Mouse (Mus musculus) limb, embryonic 11.5 days (tissue): ENCODE measurements around the gene Casp9. TPM values are rescaled to one million over a fixed set of nuclear protein-coding genes. Genes with fewer than 3 reads are reported as not detected.
"Not testable (repeated sequence)": the region's sequence is repeated elsewhere in the genome, so short reads cannot be mapped to it uniquely, and the experiment has no call there.

Experiments used
- ATAC-seq: fragments of 200-750 bp; cut with Nextera tagmentation; 2 replicates; pipeline ENCODE4 v1.8.0; 2017; ENCODE audit warnings: low read depth; ENCODE audit not compliant: insufficient number of reproducible peaks, low FRiP score, low TSS enrichment
- DNase-seq: peaks from one replicate; pipeline ENCODE4 v3.0.0-alpha.2; 2015; ENCODE audit warnings: low spot score
- H3K27ac ChIP-seq: fragments of 300-500 bp; sonication (generic); replicated peaks from 2 replicates; pipeline ENCODE4 v1.5.1; 2014; ENCODE audit warnings: low read depth, mild to moderate bottlenecking, low read length
- H3K27me3 ChIP-seq: fragments of 300-500 bp; sonication (generic); 2 replicates; pipeline ENCODE4 v1.6.1; 2014; ENCODE audit warnings: mild to moderate bottlenecking, low read length, mixed read lengths; ENCODE audit not compliant: control insufficient read depth, insufficient read depth
- H3K36me3 ChIP-seq: fragments of 300-500 bp; sonication (generic); 2 replicates; pipeline ENCODE4 v1.6.1; 2014; ENCODE audit warnings: mild to moderate bottlenecking, low read length, moderate library complexity, mixed read lengths; ENCODE audit not compliant: control insufficient read depth, insufficient read depth
- H3K4me1 ChIP-seq: fragments of 300-500 bp; sonication (generic); 2 replicates; pipeline ENCODE4 v1.6.1; 2014; ENCODE audit warnings: low read length, mixed read lengths; ENCODE audit not compliant: control insufficient read depth, insufficient read depth
- H3K4me2 ChIP-seq: fragments of 300-500 bp; sonication (generic); 2 replicates; pipeline ENCODE4 v1.6.1; 2014; ENCODE audit warnings: low read depth, mild to moderate bottlenecking, moderate library complexity; ENCODE audit not compliant: severe bottlenecking
- H3K4me3 ChIP-seq: fragments of 300-500 bp; sonication (generic); 2 replicates; pipeline ENCODE4 v1.5.1; 2014; ENCODE audit warnings: low read depth, low read length
- H3K9ac ChIP-seq: fragments of 300-500 bp; sonication (generic); 2 replicates; pipeline ENCODE4 v1.6.1; 2014; ENCODE audit warnings: mild to moderate bottlenecking, low read length
- H3K9me3 ChIP-seq: fragments of 300-500 bp; sonication (generic); 2 replicates; pipeline ENCODE4 v1.6.1; 2016; ENCODE audit warnings: low read length; ENCODE audit not compliant: control insufficient read depth
- WGBS: fragments of 180-500 bp; shearing (Covaris S2); extraction: QIAGEN DNeasy Blood & Tissue Kit; methylation state at CpG from one replicate; pipeline ENCODE4 v1.1.7; 2014; 5-methylcytosine and 5-hydroxymethylcytosine counted together
- polyA plus RNA-seq: library from polyadenylated mRNA; unstranded; fragments of >200 nt; fragmentation: Nextera tagmentation; extraction: Ambion mirVana; gene quantifications from 2 replicates; pipeline ENCODE4 v1.2.1, GENCODE M21; 2014

Gene Casp9
- polyA plus RNA-seq, 1 experiment from 2014 or later = 19.0 TPM

GRCm38 (mm10) chr4:141769501-141770160 lies 23.8 kb upstream of the Casp9 start:
- 93% methylated on average over 8 of the region's 8 CpGs for WGBS
- ATAC-seq (no peak), DNase-seq (no peak)
- Histone ChIP-seq H3K4me1 (no peaks in the 10 kb centered on the region), H3K9ac (no peak overlapping the region), H3K4me2 (no peak overlapping the region), H3K27me3 (no peaks in the 10 kb centered on the region), H3K4me3 (no peak overlapping the region), H3K27ac (no peak overlapping the region), H3K36me3 (peaks cover 30% of the 10 kb centered on the region; the same call in 1 of the 2 replicates), H3K9me3 (no peaks in the 10 kb centered on the region)

- no peak overlapping the region for H3K4me2 ChIP-seq
- 94% methylated on average over 8 of the region's 8 CpGs for WGBS
- H3K9me3 ChIP-seq = no peaks in the 10 kb centered on the region
- ATAC-seq = no peak
- no peak for DNase-seq
- H3K4me3 ChIP-seq = no peak overlapping the region
- no peak overlapping the region for H3K27ac ChIP-seq
- no peaks in the 10 kb centered on the region for H3K4me1 ChIP-seq
- H3K27me3 ChIP-seq = no peaks in the 10 kb centered on the region
- no peak overlapping the region for H3K9ac ChIP-seq
- H3K36me3 ChIP-seq = peaks cover 35% of the 10 kb centered on the region; the same call in 1 of the 2 replicates
Measured at GRCm38 (mm10) chr4:141771823-141772222, 21.6 kb upstream of the Casp9 start.

DNA sequence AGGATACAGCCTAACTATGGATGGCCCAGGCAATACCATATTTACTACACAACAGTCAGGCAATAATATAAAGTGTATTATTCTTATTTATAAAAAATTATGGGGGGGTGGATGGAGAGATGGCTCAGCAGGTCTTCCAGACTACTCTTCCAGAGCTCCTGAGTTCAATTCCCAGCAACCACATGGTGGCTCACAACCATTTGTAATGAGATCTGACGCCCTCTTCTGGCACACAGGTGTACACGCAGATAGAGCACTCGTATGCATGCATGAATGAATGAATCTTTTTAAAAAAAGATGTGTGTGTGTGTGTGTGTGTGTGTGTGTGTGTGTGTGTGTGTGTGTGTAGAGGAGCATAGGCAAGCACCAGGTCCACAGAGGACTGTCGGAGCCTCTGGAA lies 20.4 kb upstream of the Casp9 start:
- not testable (repeated sequence) for H3K4me1 ChIP-seq, H3K27me3 ChIP-seq, H3K4me3 ChIP-seq, ATAC-seq, H3K4me2 ChIP-seq, H3K27ac ChIP-seq, H3K9me3 ChIP-seq, DNase-seq, H3K9ac ChIP-seq
- WGBS = 82% methylated on average over 4 of the region's 4 CpGs
- peaks cover 36% of the 10 kb centered on the region; the same call in 1 of the 2 replicates for H3K36me3 ChIP-seq

DNA sequence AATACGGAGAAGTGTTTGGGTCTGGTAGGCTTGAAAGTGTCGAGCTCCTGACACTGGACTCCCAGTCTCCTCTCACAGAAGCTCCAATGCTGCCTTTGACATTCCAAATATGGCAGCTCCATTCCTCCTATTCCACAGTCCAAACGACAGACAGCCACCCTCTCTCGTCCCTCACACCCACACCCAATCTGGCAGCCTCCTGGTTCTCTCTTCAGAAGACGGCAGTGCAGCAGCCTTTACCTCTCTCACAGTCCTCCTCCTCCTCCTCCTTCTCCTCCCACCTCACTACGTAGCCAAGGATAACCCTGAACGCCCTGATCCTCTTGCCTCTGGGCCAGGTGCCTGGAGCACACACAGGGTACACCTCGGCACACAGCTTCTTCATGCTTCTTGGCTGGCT lies 13.6 kb upstream of the Casp9 start:
- H3K9ac ChIP-seq = no peak overlapping the region
- no peak overlapping the region for H3K4me2 ChIP-seq
- peaks cover 22% of the 10 kb centered on the region for H3K36me3 ChIP-seq
- DNase-seq = no peak
- no peaks in the 10 kb centered on the region for H3K4me1 ChIP-seq
- no peaks in the 10 kb centered on the region for H3K9me3 ChIP-seq
- no peaks in the 10 kb centered on the region for H3K27me3 ChIP-seq
- ATAC-seq = no peak
- no peak overlapping the region for H3K27ac ChIP-seq
- 86% methylated on average over 8 of the region's 8 CpGs for WGBS
- no peak overlapping the region for H3K4me3 ChIP-seq

DNA sequence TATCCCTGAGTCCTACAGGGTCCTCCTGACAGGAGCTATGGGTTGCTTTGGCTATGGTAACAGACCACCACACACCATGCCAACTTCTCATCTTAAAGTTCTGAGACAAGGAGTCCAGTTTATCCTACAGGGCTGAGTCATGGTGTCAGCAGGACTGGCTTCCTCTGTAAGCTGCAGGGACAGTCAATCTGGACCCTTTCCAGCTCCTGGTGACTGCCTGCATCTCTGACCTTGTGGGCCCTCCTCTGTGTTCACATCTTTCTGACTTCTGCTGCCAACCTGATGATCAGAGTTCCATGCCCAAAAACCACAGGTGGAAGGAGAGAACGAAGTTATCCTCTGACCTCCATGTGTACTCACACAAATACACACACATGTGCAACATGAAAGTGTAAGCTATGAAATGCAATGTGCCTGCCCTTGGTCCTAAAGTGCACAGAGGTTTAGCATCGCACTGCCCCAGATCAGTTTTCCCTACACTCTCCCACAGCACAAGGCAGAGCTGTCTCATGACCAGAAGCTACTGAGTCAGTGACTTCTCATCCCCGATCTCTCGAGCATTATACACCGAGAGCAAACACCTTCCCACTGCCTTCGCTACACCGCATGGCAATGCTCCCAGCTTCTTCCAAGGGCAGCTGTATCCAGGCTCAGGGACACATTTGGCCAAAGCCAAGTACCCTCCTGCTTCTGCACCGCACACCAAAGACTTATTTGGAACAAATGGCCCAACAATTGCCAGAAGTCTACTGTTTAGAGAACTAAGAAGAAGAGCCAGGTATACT lies 12.0 kb upstream of the Casp9 start:
- no peak for ATAC-seq
- DNase-seq = no peak
- Histone ChIP-seq H3K4me1 (no peaks in the 10 kb centered on the region), H3K9ac (no peak overlapping the region), H3K36me3 (peaks cover 16% of the 10 kb centered on the region), H3K9me3 (no peaks in the 10 kb centered on the region), H3K27ac (no peak overlapping the region), H3K27me3 (no peaks in the 10 kb centered on the region), H3K4me3 (no peak overlapping the region), H3K4me2 (no peak overlapping the region)
- 96% methylated on average over 8 of the region's 8 CpGs for WGBS

GRCm38 (mm10) chr4:141784835-141785234 lies 8.6 kb upstream of the Casp9 start:
- no peak for DNase-seq
- 83% methylated on average over 5 of the region's 5 CpGs for WGBS

GRCm38 (mm10) chr4:141786141-141786540 lies 7.3 kb upstream of the Casp9 start:
- 89% methylated on average over 13 of the region's 13 CpGs for WGBS
- H3K4me3 ChIP-seq = no peak overlapping the region
- ATAC-seq (no peak), DNase-seq (no peak)
- no peaks in the 10 kb centered on the region for H3K27me3 ChIP-seq
- no peaks in the 10 kb centered on the region for H3K9me3 ChIP-seq
- no peak overlapping the region; the same call in 1 of the 2 replicates for H3K27ac ChIP-seq
- no peak overlapping the region for H3K9ac ChIP-seq
- H3K4me1 ChIP-seq = peaks cover 2% of the 10 kb centered on the region; the same call in 1 of the 2 replicates
- peaks cover 8% of the 10 kb centered on the region for H3K36me3 ChIP-seq
- H3K4me2 ChIP-seq = no peak overlapping the region

More at GRCm38 (mm10) chr4:141784835-141785234, 8.6 kb upstream of the Casp9 start:
- no peak for ATAC-seq
- Histone ChIP-seq H3K9me3 (no peaks in the 10 kb centered on the region), H3K27me3 (no peaks in the 10 kb centered on the region), H3K4me3 (no peak overlapping the region), H3K4me1 (peaks cover under 1% of the 10 kb centered on the region; the same call in 1 of the 2 replicates), H3K4me2 (no peak overlapping the region), H3K9ac (no peak overlapping the region), H3K27ac (no peak overlapping the region), H3K36me3 (peaks cover 11% of the 10 kb centered on the region)

GRCm38 (mm10) chr4:141787046-141787445 lies 6.4 kb upstream of the Casp9 start:
- Histone ChIP-seq H3K27me3 (no peaks in the 10 kb centered on the region), H3K27ac (no peak overlapping the region), H3K9me3 (no peaks in the 10 kb centered on the region), H3K4me2 (no peak overlapping the region), H3K4me3 (no peak overlapping the region), H3K9ac (no peak overlapping the region), H3K36me3 (peaks cover 8% of the 10 kb centered on the region), H3K4me1 (peaks cover 2% of the 10 kb centered on the region; the same call in 1 of the 2 replicates)
- WGBS = 69% methylated on average over 6 of the region's 6 CpGs
- DNase-seq = no peak
- ATAC-seq = no peak
